Mouse (Mus musculus): ENCODE data around the gene Gm14327. TPM values are rescaled to one million over a fixed set of nuclear protein-coding genes. Genes with fewer than 3 reads are reported as not detected.
"Not testable (repeated sequence)": the region's sequence is repeated elsewhere in the genome, so short reads cannot be mapped to it uniquely, and the experiment has no call there.

The Gm14327 gene
- not detected in 2 replicates for polyA plus RNA-seq (2012)

- not testable (repeated sequence) for TF ChIP-seq GATA1 (IDR thresholded peaks at IDR 0.05; ENCODE audit: low read length)
These were observed at the start of gene Gm14327 for GRCm38 (mm10) chr2:177897046-177897578. Gene Gm14327, plus strand, starts transcription at chr2:177897096.

GRCm38 (mm10) chr2:177925563-177926103 is 28.7 kb downstream of the Gm14327 start, which contains the start of gene Zfp972:
Gene Zfp972, minus strand, starts transcription at chr2:177925613.
- not testable (repeated sequence) for TF ChIP-seq GATA1 (IDR thresholded peaks at IDR 0.05; ENCODE audit: low read length)

Other genes starting within 250 kb of the Gm14327 start
- gene Gm14322, start 137.8 kb upstream of the Gm14327 start, polyA plus RNA-seq (2012) = not detected in 2 replicates
- 0.18 and 0.21 TPM in 2 replicates for gene Gm14325, start 56.8 kb upstream of the Gm14327 start, polyA plus RNA-seq (2012)
- 0.21 and 0.53 TPM in 2 replicates for gene Zfp972, start 28.5 kb downstream of the Gm14327 start, polyA plus RNA-seq (2012)
- gene Gm14326, start 60.2 kb downstream of the Gm14327 start, polyA plus RNA-seq (2012) = 1.0 and 1.2 TPM in 2 replicates
- gene Zfp971, start 126.2 kb downstream of the Gm14327 start, polyA plus RNA-seq (2012) = 1.0 and 1.2 TPM in 2 replicates
- not detected in 2 replicates for gene Zfp931, start 181.4 kb downstream of the Gm14327 start, polyA plus RNA-seq (2012)
- gene Phactr3, start 221.9 kb downstream of the Gm14327 start, polyA plus RNA-seq (2012) = not detected in 2 replicates

All from G1E-ER4 (cell line).